Mouse (Mus musculus) kidney, embryonic 15.5 days (tissue): Measurements from ENCODE around the gene Zfp575. TPM values are rescaled to one million over a fixed set of nuclear protein-coding genes. Genes with fewer than 3 reads are reported as not detected.
A peak's percentile ranks its signal among the peaks of the same experiment; 100 is the strongest.

Source experiments
- ATAC-seq: fragments of 200-750 bp; cut with Nextera tagmentation; replicated peaks from 2 replicates; pipeline ENCODE4 v1.8.0; 2017; ENCODE audit warnings: moderate TSS enrichment; ENCODE audit not compliant: low FRiP score
- H3K27ac ChIP-seq: fragments of 300-500 bp; sonication (generic); 2 replicates; pipeline ENCODE4 v1.5.1; 2015; ENCODE audit warnings: mild to moderate bottlenecking, inconsistent platforms
- H3K27me3 ChIP-seq: fragments of 300-500 bp; sonication (generic); 2 replicates; pipeline ENCODE4 v1.6.1; 2015; ENCODE audit warnings: inconsistent platforms
- H3K36me3 ChIP-seq: fragments of 300-500 bp; sonication (generic); 2 replicates; pipeline ENCODE4 v1.6.1; 2015; ENCODE audit warnings: inconsistent platforms
- H3K4me1 ChIP-seq: fragments of 300-500 bp; sonication (generic); 2 replicates; pipeline ENCODE4 v1.6.1; 2015; ENCODE audit warnings: inconsistent platforms
- H3K4me2 ChIP-seq: fragments of 300-500 bp; sonication (generic); 2 replicates; pipeline ENCODE4 v1.6.1; 2015; ENCODE audit warnings: moderate library complexity, mild to moderate bottlenecking, inconsistent platforms
- H3K4me3 ChIP-seq: fragments of 300-500 bp; sonication (generic); replicated peaks from 2 replicates; pipeline ENCODE4 v1.5.1; 2015; ENCODE audit warnings: mild to moderate bottlenecking, inconsistent platforms
- H3K9ac ChIP-seq: fragments of 300-500 bp; sonication (generic); 2 replicates; pipeline ENCODE4 v1.6.1; 2015; ENCODE audit warnings: mild to moderate bottlenecking, inconsistent platforms
- H3K9me3 ChIP-seq: fragments of 300-500 bp; sonication (generic); replicated peaks from 2 replicates; pipeline ENCODE4 v1.6.1; 2016; ENCODE audit warnings: inconsistent platforms
- WGBS: fragments of 180-500 bp; shearing (Covaris S2); methylation state at CpG from one replicate; pipeline ENCODE4 v1.1.7; 2015; ENCODE audit warnings: mixed read lengths; 5-methylcytosine and 5-hydroxymethylcytosine counted together
- polyA plus RNA-seq: library from polyadenylated mRNA; unstranded; fragments of >200 nt; fragmentation: Nextera tagmentation; extraction: Ambion mirVana; gene quantifications from 2 replicates; pipeline ENCODE4 v1.2.1, GENCODE M21; 2015

Zfp575 gene
- polyA plus RNA-seq, 1 experiment from 2014 or later: 5.5 TPM

DNA sequence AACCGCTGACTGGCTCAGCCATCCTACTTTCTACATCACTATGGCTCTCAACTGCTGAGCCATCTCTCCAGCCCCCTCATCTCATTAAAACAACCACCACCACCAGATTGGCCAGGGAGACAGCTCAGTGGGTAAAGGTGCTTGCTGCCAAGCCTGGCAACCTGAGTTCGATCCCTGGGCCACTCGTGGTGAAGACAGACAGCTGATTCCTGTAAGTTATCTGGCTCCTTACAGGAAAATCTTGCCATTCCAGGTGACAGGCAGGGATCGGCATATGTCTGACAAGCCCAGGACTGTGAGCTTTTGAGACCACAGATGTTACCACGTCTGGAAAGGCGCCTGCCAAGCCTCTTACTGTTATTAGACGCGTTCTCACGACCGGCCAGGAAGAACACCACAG, 9.6 kb downstream of the Zfp575 start:
- H3K27ac ChIP-seq: no peak overlapping the region
- H3K9me3 ChIP-seq: no peaks in the 10 kb centered on the region
- H3K4me2 ChIP-seq: no peak overlapping the region
- H3K27me3 ChIP-seq: no peaks in the 10 kb centered on the region
- no peak overlapping the region for H3K9ac ChIP-seq
- H3K4me1 ChIP-seq: peaks cover 10% of the 10 kb centered on the region; the same call in 1 of the 2 replicates
- peaks cover 7% of the 10 kb centered on the region for H3K36me3 ChIP-seq
- no peak overlapping the region for H3K4me3 ChIP-seq
- no peak for ATAC-seq
- WGBS: 92% methylated on average over 10 of the region's 10 CpGs

GRCm38 (mm10) chr7:24574224-24574796, 13.1 kb downstream of the Zfp575 start:
- Histone ChIP-seq H3K36me3 (peaks cover 41% of the 10 kb centered on the region), H3K27ac (no peak overlapping the region), H3K9ac (no peak overlapping the region), H3K4me3 (no peak overlapping the region), H3K27me3 (no peaks in the 10 kb centered on the region), H3K4me1 (peaks cover 10% of the 10 kb centered on the region; the same call in 1 of the 2 replicates), H3K4me2 (no peak overlapping the region), H3K9me3 (no peaks in the 10 kb centered on the region)
- WGBS: 51% methylated on average over 12 of the region's 12 CpGs
- ATAC-seq: peak; percentile 17; the same call in 1 of the 2 replicates

- ATAC-seq: no peak
- no peak overlapping the region for H3K4me3 ChIP-seq
- H3K9ac ChIP-seq: no peak overlapping the region
- 62% methylated on average over 5 of the region's 5 CpGs for WGBS
- peaks cover 10% of the 10 kb centered on the region; the same call in 1 of the 2 replicates for H3K4me1 ChIP-seq
- peaks cover 58% of the 10 kb centered on the region for H3K36me3 ChIP-seq
- H3K9me3 ChIP-seq: no peaks in the 10 kb centered on the region
- no peak overlapping the region for H3K27ac ChIP-seq
- H3K4me2 ChIP-seq: no peak overlapping the region
- no peaks in the 10 kb centered on the region for H3K27me3 ChIP-seq
These were observed 15.0 kb downstream of the Zfp575 start for GRCm38 (mm10) chr7:24572455-24572854.

DNA sequence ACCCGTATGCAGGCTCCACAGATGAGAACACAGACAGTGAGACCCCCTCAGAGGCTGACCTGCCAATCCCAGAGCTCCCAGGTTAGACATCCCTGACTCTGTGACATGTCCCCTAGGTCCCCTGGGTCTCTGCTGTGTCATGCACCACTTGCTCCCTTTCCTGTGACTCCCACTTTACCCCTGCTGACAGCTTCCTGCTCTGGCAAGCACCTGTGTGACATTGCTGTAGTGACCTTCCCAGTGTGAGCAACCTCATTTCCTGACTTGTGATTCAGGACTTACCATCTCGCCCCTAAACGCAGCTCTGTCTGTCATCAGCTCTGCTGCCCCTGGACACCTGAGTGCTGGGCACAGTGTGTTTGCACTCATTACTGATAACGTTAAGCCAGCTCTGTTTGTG, 16.4 kb downstream of the Zfp575 start:
- Histone ChIP-seq H3K4me3 (no peak overlapping the region), H3K9me3 (no peaks in the 10 kb centered on the region), H3K4me1 (peaks cover 10% of the 10 kb centered on the region; the same call in 1 of the 2 replicates), H3K4me2 (no peak overlapping the region), H3K9ac (no peak overlapping the region), H3K36me3 (peaks cover 72% of the 10 kb centered on the region), H3K27ac (no peak overlapping the region), H3K27me3 (no peaks in the 10 kb centered on the region)
- WGBS: 77% methylated on average over 4 of the region's 4 CpGs
- no peak for ATAC-seq

DNA sequence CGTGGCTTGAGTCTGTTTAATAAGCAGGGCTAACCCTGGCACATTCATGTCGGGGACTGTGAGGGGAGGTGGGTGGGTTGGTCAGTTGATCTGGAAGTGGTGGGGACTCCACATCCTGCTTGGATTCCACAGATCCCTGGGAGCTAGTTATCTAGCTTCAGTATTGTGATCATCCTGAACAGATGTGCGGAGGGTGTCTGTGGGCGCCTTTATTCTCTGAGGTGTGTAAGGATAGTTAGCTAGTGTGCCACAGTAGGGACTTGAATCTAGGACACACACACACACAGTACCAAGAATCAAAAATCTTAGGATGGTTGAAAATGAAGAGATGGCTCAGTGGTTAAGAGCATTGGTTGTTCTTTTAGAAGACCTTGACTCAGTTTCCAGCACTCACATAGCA, 18.9 kb downstream of the Zfp575 start:
- Histone ChIP-seq H3K27ac (no peak overlapping the region), H3K4me3 (no peak overlapping the region), H3K27me3 (no peaks in the 10 kb centered on the region), H3K36me3 (peaks cover 93% of the 10 kb centered on the region), H3K4me2 (no peak overlapping the region), H3K4me1 (peaks cover 4% of the 10 kb centered on the region; the same call in 1 of the 2 replicates), H3K9me3 (no peaks in the 10 kb centered on the region), H3K9ac (no peak overlapping the region)
- ATAC-seq: no peak
- 91% methylated on average over 4 of the region's 4 CpGs for WGBS

GRCm38 (mm10) chr7:24566206-24566605, 21.2 kb downstream of the Zfp575 start:
- H3K36me3 ChIP-seq: peaks cover 88% of the 10 kb centered on the region
- no peak overlapping the region for H3K4me3 ChIP-seq
- H3K9me3 ChIP-seq: no peaks in the 10 kb centered on the region
- no peak overlapping the region for H3K4me2 ChIP-seq
- H3K27me3 ChIP-seq: no peaks in the 10 kb centered on the region
- WGBS: 92% methylated on average over 9 of the region's 9 CpGs
- H3K27ac ChIP-seq: no peak overlapping the region
- no peak for ATAC-seq
- H3K4me1 ChIP-seq: peaks cover 7% of the 10 kb centered on the region; the same call in 1 of the 2 replicates
- no peak overlapping the region for H3K9ac ChIP-seq

DNA sequence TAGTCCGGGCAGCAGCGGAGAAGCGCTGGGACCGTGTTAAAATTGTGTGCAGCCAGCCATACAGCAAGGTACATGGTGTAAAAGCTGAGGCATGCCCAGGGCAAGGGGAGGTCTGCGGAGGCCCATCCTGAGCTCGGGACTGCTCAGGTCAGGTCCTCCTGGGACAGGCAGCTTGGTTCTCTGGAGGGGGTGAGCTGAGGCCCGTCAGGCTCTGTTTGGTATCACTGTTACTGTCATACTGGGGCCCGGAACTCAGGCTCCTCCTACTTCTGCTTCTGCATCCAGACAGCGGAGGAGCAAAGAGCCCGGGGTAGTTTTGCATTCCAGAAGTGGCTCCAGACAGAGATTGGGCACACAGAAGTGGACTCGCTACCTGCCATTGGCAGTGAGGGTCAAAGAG, 21.8 kb downstream of the Zfp575 start:
- peaks cover 7% of the 10 kb centered on the region; the same call in 1 of the 2 replicates for H3K4me1 ChIP-seq
- no peak overlapping the region for H3K27ac ChIP-seq
- H3K27me3 ChIP-seq: no peaks in the 10 kb centered on the region
- H3K9me3 ChIP-seq: no peaks in the 10 kb centered on the region
- 89% methylated on average over 11 of the region's 11 CpGs for WGBS
- ATAC-seq: no peak
- H3K4me3 ChIP-seq: no peak overlapping the region
- no peak overlapping the region for H3K9ac ChIP-seq
- H3K36me3 ChIP-seq: peaks cover 89% of the 10 kb centered on the region
- H3K4me2 ChIP-seq: no peak overlapping the region

GRCm38 (mm10) chr7:24564607-24565265, 22.7 kb downstream of the Zfp575 start:
- peaks cover 7% of the 10 kb centered on the region; the same call in 1 of the 2 replicates for H3K4me1 ChIP-seq
- no peak overlapping the region for H3K9ac ChIP-seq
- no peak overlapping the region for H3K4me2 ChIP-seq
- H3K36me3 ChIP-seq: peaks cover 89% of the 10 kb centered on the region
- no peaks in the 10 kb centered on the region for H3K9me3 ChIP-seq
- WGBS: 65% methylated on average over 6 of the region's 6 CpGs
- no peak for ATAC-seq
- H3K27me3 ChIP-seq: no peaks in the 10 kb centered on the region
- no peak overlapping the region for H3K27ac ChIP-seq
- H3K4me3 ChIP-seq: no peak overlapping the region

- Histone ChIP-seq H3K27ac (no peak overlapping the region), H3K27me3 (no peaks in the 10 kb centered on the region), H3K4me3 (no peak overlapping the region), H3K9me3 (no peaks in the 10 kb centered on the region), H3K4me1 (peaks cover 7% of the 10 kb centered on the region; the same call in 1 of the 2 replicates), H3K9ac (no peak overlapping the region), H3K36me3 (peaks cover 90% of the 10 kb centered on the region), H3K4me2 (no peak overlapping the region)
- 0 out of 2 replicates have a peak, but pooled peaks have one; percentile 4 for ATAC-seq
- WGBS: 82% methylated on average over 4 of the region's 4 CpGs
These were observed 23.6 kb downstream of the Zfp575 start for GRCm38 (mm10) chr7:24563837-24564206.

- peak; percentile 19; the same call in 1 of the 2 replicates for ATAC-seq
- Histone ChIP-seq H3K9ac (no peak overlapping the region), H3K27me3 (no peaks in the 10 kb centered on the region), H3K4me1 (peaks cover 7% of the 10 kb centered on the region; the same call in 1 of the 2 replicates), H3K4me2 (no peak overlapping the region), H3K4me3 (no peak overlapping the region), H3K36me3 (peaks cover 90% of the 10 kb centered on the region), H3K27ac (no peak overlapping the region; the same call in 1 of the 2 replicates), H3K9me3 (no peaks in the 10 kb centered on the region)
- WGBS: 49% methylated on average over 8 of the region's 8 CpGs
These were observed 24.1 kb downstream of the Zfp575 start for GRCm38 (mm10) chr7:24563191-24563836.

DNA sequence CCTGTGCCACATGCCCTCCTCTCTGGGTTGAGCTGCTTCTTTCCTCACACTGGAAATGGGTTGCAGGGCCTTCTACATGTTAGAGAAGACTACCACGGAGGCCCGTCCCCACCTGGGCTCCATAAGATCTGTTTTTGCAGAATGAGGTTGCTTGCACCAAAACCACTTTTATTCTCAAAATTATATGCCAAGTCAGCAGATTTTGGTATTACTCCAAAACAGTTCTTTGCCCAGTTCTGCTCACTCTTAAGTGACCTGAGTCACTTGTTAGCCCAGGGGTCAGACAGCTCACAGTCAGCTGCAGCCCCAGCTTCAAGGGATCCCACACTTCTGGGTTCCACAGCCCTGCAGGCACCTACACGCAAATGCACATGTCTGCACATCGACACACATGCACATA, 26.0 kb downstream of the Zfp575 start:
- no peaks in the 10 kb centered on the region for H3K27me3 ChIP-seq
- peaks cover 7% of the 10 kb centered on the region; the same call in 1 of the 2 replicates for H3K4me1 ChIP-seq
- H3K9me3 ChIP-seq: no peaks in the 10 kb centered on the region
- H3K9ac ChIP-seq: no peak overlapping the region
- H3K27ac ChIP-seq: no peak overlapping the region
- H3K4me3 ChIP-seq: no peak overlapping the region
- no peak for ATAC-seq
- WGBS: 87% methylated on average over 4 of the region's 4 CpGs
- no peak overlapping the region for H3K4me2 ChIP-seq
- peaks cover 85% of the 10 kb centered on the region for H3K36me3 ChIP-seq

GRCm38 (mm10) chr7:24555786-24556185, 31.7 kb downstream of the Zfp575 start:
- no peak overlapping the region for H3K9ac ChIP-seq
- no peak overlapping the region for H3K4me2 ChIP-seq
- H3K9me3 ChIP-seq: no peaks in the 10 kb centered on the region; the same call in 1 of the 2 replicates
- H3K36me3 ChIP-seq: peaks cover 92% of the 10 kb centered on the region
- peaks cover 5% of the 10 kb centered on the region; the same call in 1 of the 2 replicates for H3K4me1 ChIP-seq
- ATAC-seq: 0 out of 2 replicates have a peak, but pooled peaks have one; percentile 12
- H3K4me3 ChIP-seq: no peak overlapping the region
- H3K27ac ChIP-seq: peak overlapping the region; percentile 14; the same call in 1 of the 2 replicates
- WGBS: 80% methylated on average over 10 of the region's 10 CpGs
- H3K27me3 ChIP-seq: no peaks in the 10 kb centered on the region
